In the genomic region with DNA sequence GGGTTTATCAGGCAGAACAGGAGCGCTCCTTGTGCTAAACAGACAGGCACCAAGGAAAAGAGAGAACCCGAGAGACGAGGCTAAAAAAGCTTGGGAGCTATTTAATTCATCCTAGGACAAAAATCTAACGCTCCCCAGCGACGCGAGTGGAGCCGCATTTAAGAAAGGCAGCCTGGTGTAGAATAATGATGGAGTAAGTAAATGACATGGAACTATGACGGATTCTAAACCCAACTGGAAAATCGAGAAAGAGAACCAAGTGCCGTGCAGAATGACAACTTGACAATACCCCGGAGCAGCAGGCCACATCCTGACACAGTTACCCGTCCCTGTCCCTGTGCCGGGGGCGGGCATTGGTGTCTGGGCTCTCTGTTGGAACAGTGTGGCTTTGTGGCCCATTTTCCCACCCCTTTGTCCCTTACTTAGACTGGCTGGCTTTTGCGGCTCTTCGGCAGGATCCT, we compare ENCODE assay signal across 10 mouse cellular contexts.
A peak's percentile ranks its signal among the peaks of the same experiment; 100 is the strongest.
DNase-seq lines count a peak whose midpoint lies in the region; ATAC-seq and TF ChIP-seq lines count a peak whose summit lies in the region.
"Had no signal": no experiment of that assay in that cellular context is flagged by ENCODE, and none has a peak within 500 bp of the region (broad histone marks: within the 10 kb centered on the region; RNA-seq: fewer than 3 reads in every experiment).

No protein-coding gene starts in this region.

- peak overlapping the region; percentile 19 for H3K4me3 ChIP-seq in forebrain, embryonic 13.5 days
- H3K4me3 ChIP-seq in midbrain, embryonic 11.5 days (ENCODE audit: low read depth, low read length): no peak overlapping the region
- H3K4me3 ChIP-seq in heart, embryonic 11.5 days (ENCODE audit: low read depth, low read length): no peak overlapping the region
- no peak overlapping the region for H3K4me3 ChIP-seq in stomach, postnatal 0 days (ENCODE audit: low read depth, low read length)

- 13% methylated on average over 17 of the region's 17 CpGs for WGBS in forebrain, embryonic 13.5 days
- WGBS in midbrain, embryonic 11.5 days: 46% methylated on average over 17 of the region's 17 CpGs
- WGBS in heart, embryonic 11.5 days (ENCODE audit: insufficient replicate concordance): 72% methylated on average over 17 of the region's 17 CpGs
- 74% methylated on average over 17 of the region's 17 CpGs for WGBS in stomach, postnatal 0 days

- TF ChIP-seq EP300 in stomach, postnatal 0 days (optimal IDR thresholded peaks at IDR 0.05): no peak

- peak overlapping the region; percentile 43 for H3K9ac ChIP-seq in forebrain, embryonic 13.5 days
- H3K9ac ChIP-seq in midbrain, embryonic 11.5 days (ENCODE audit: low read length): no peak overlapping the region
- no peak overlapping the region for H3K9ac ChIP-seq in heart, embryonic 11.5 days (ENCODE audit: low read depth, low read length)
- no peak overlapping the region for H3K9ac ChIP-seq in stomach, postnatal 0 days (ENCODE audit: low read length)

- no peak for TF ChIP-seq CTCF in stomach, postnatal 0 days (IDR thresholded peaks at IDR 0.05; ENCODE audit: low read depth)

- H3K9me3 ChIP-seq in forebrain, embryonic 13.5 days (replicated peaks): no peaks in the 10 kb centered on the region
- no peaks in the 10 kb centered on the region for H3K9me3 ChIP-seq in midbrain, embryonic 11.5 days (ENCODE audit: control insufficient read depth, low read length)
- H3K9me3 ChIP-seq in heart, embryonic 11.5 days (replicated peaks; ENCODE audit: control insufficient read depth, low read length): no peaks in the 10 kb centered on the region
- H3K9me3 ChIP-seq in stomach, postnatal 0 days (ENCODE audit: control insufficient read depth, low read length): no peaks in the 10 kb centered on the region

- DNase-seq in frontal cortex, postnatal 14 days (ENCODE audit: low spot score in 2 of 2): no peak
- peak; percentile 33 for DNase-seq in brain, adult 2 months (ENCODE audit: low read depth, low spot score)
- peak; percentile 87 for DNase-seq in midbrain, embryonic 11.5 days (ENCODE audit: low spot score, missing footprints)
- no peak for DNase-seq in natural killer cell, adult 2 months (ENCODE audit: low spot score in 2 of 2)
- no peak for DNase-seq in stomach, postnatal 0 days (ENCODE audit: low spot score)
- DNase-seq: spleen, adult 18-20 months had no signal

- 0 out of 2 replicates have a peak overlapping the region, but pooled peaks have one; percentile 16 for H3K27ac ChIP-seq in forebrain, embryonic 13.5 days
- no peak overlapping the region for H3K27ac ChIP-seq in midbrain, embryonic 11.5 days (ENCODE audit: low read depth, low read length)
- no peak overlapping the region for H3K27ac ChIP-seq in heart, embryonic 11.5 days (ENCODE audit: low read depth, low read length)
- no peak overlapping the region for H3K27ac ChIP-seq in stomach, postnatal 0 days (replicated peaks)

- peaks cover 16% of the 10 kb centered on the region for H3K27me3 ChIP-seq in forebrain, embryonic 13.5 days
- H3K27me3 ChIP-seq in midbrain, embryonic 11.5 days (ENCODE audit: control insufficient read depth, insufficient read depth, low read length): no peaks in the 10 kb centered on the region
- H3K27me3 ChIP-seq in heart, embryonic 11.5 days (ENCODE audit: control insufficient read depth, insufficient read depth, low read length): no peaks in the 10 kb centered on the region
- H3K27me3 ChIP-seq in stomach, postnatal 0 days (ENCODE audit: control insufficient read depth, insufficient read depth, low read length): no peaks in the 10 kb centered on the region

- H3K4me1 ChIP-seq in forebrain, embryonic 13.5 days: peaks cover 38% of the 10 kb centered on the region
- H3K4me1 ChIP-seq in midbrain, embryonic 11.5 days (ENCODE audit: control insufficient read depth, insufficient read depth, low read length): peaks cover 7% of the 10 kb centered on the region; the same call in 1 of the 2 replicates
- no peaks in the 10 kb centered on the region for H3K4me1 ChIP-seq in heart, embryonic 11.5 days (ENCODE audit: control insufficient read depth, insufficient read depth, low read length)
- H3K4me1 ChIP-seq in stomach, postnatal 0 days (replicated peaks; ENCODE audit: control insufficient read depth, insufficient read depth): no peaks in the 10 kb centered on the region

- ATAC-seq in frontal cortex, adult (ENCODE audit: low TSS enrichment): peak; percentile 69
- ATAC-seq in forebrain, embryonic 13.5 days: peak; percentile 34; the same call in 1 of the 2 replicates
- peak; percentile 77 for ATAC-seq in midbrain, embryonic 11.5 days (ENCODE audit: low FRiP score)
- no peak for ATAC-seq in heart, embryonic 11.5 days (replicated peaks; ENCODE audit: insufficient number of reproducible peaks, low FRiP score, low TSS enrichment)
- no peak for ATAC-seq in stomach, postnatal 0 days (ENCODE audit: low FRiP score, low TSS enrichment)
- ATAC-seq: intestine, embryonic 16.5 days had no signal

- H3K4me2 ChIP-seq in forebrain, embryonic 13.5 days: peak overlapping the region; percentile 55
- peak overlapping the region; percentile 12; the same call in 1 of the 2 replicates for H3K4me2 ChIP-seq in midbrain, embryonic 11.5 days
- no peak overlapping the region; the same call in 1 of the 2 replicates for H3K4me2 ChIP-seq in heart, embryonic 11.5 days
- H3K4me2 ChIP-seq in stomach, postnatal 0 days (replicated peaks; ENCODE audit: low read depth): no peak overlapping the region

- no peaks in the 10 kb centered on the region for H3K36me3 ChIP-seq in forebrain, embryonic 13.5 days (ENCODE audit: poor library complexity, severe bottlenecking)
- H3K36me3 ChIP-seq in midbrain, embryonic 11.5 days (ENCODE audit: control insufficient read depth, insufficient read depth, low read length): no peaks in the 10 kb centered on the region
- H3K36me3 ChIP-seq in heart, embryonic 11.5 days (ENCODE audit: control insufficient read depth, insufficient read depth, low read length): no peaks in the 10 kb centered on the region
- no peaks in the 10 kb centered on the region for H3K36me3 ChIP-seq in stomach, postnatal 0 days (ENCODE audit: control insufficient read depth, insufficient read depth, low read length)

Comparison
In these comparisons a context has a peak if more than half of its experiments do, and no peak if none do; other contexts are left out.
1. ATAC-seq: peak in frontal cortex, adult (single experiment), forebrain, embryonic 13.5 days (single experiment) and midbrain, embryonic 11.5 days (single experiment); none in heart, embryonic 11.5 days (single experiment) and stomach, postnatal 0 days (single experiment).
2. DNase-seq: peak in brain, adult 2 months (single experiment) and midbrain, embryonic 11.5 days (single experiment); none in frontal cortex, postnatal 14 days (0 of 2), natural killer cell, adult 2 months (0 of 2) and stomach, postnatal 0 days (single experiment).
3. H3K4me2 ChIP-seq: peak in forebrain, embryonic 13.5 days (single experiment) and midbrain, embryonic 11.5 days (single experiment); none in heart, embryonic 11.5 days (single experiment) and stomach, postnatal 0 days (single experiment).